In the genomic region with DNA sequence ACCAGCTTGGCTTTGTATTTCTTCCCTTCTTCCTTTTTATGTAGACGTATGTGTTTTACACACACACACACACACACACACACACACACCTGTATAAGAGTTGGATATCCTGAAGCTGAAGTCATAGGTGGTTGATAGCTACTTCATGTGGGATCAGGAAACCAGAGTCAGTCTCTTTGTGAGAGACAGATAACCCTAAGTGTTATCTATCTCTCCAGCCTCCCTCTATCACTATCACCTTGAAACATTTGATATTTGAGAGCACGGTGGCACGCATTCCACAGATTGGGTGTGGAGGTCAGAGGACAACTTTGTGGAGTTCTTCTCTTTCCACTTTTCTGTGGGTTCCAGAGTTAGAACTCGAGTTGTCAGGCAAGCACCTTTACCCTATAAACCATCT, we compare ENCODE assay signal across 1 mouse cellular context.
A peak's percentile ranks its signal among the peaks of the same experiment; 100 is the strongest.
TF ChIP-seq lines count a peak whose summit lies in the region.

No protein-coding gene starts in this region.

TF ChIP-seq in MEL, 35 proteins besides CTCF, POLR2A, EP300 and RAD21:
- TF ChIP-seq MXI1 (IDR thresholded peaks at IDR 0.05; ENCODE audit: low read depth, low read length) (no peak), NRF1 (IDR thresholded peaks at IDR 0.05; ENCODE audit: insufficient read depth, low read depth, low read length, poor library complexity, severe bottlenecking) (no peak), ETS1 (IDR thresholded peaks at IDR 0.05; ENCODE audit: low read depth, low read length) (no peak), TAL1 (IDR thresholded peaks at IDR 0.05; ENCODE audit: low read length) (peak; percentile 10; the same call in 1 of the 2 replicates), GATA1 (IDR thresholded peaks at IDR 0.05; ENCODE audit: low read depth, low read length) (peak; percentile 57), TCF12 (IDR thresholded peaks at IDR 0.05; ENCODE audit: low read depth, low read length) (peak; percentile 48; the same call in 1 of the 2 replicates)
